Mouse (Mus musculus) liver, embryonic 13.5 days (tissue): ENCODE measurements at regions not wholly inside any gene's neighbourhood (a gene's known extent, or its start where the extent isn't known, plus 50 kb on each side); places are given as distances from the start of the nearest gene placed in this dataset.

Experiments used
- ATAC-seq: fragments of 200-750 bp; cut with Nextera tagmentation; 2 replicates; pipeline ENCODE4 v1.8.0; 2017; ENCODE audit warnings: low read depth, mild to moderate bottlenecking, moderate number of reproducible peaks, moderate library complexity
- DNase-seq: peaks from one replicate; pipeline ENCODE4 v3.0.0; 2022
- H3K27ac ChIP-seq: fragments of 300-500 bp; sonication (generic); 2 replicates; pipeline ENCODE4 v1.5.1; 2015; ENCODE audit warnings: moderate library complexity, mild to moderate bottlenecking, inconsistent platforms
- H3K27me3 ChIP-seq: fragments of 300-500 bp; sonication (generic); 2 replicates; pipeline ENCODE4 v1.6.1; 2015; ENCODE audit warnings: mild to moderate bottlenecking, inconsistent platforms
- H3K36me3 ChIP-seq: fragments of 300-500 bp; sonication (generic); 2 replicates; pipeline ENCODE4 v1.6.1; 2015; ENCODE audit warnings: mild to moderate bottlenecking, inconsistent platforms
- H3K4me1 ChIP-seq: fragments of 300-500 bp; sonication (generic); replicated peaks from 2 replicates; pipeline ENCODE4 v1.6.1; 2015; ENCODE audit warnings: inconsistent platforms
- H3K4me2 ChIP-seq: fragments of 300-500 bp; sonication (generic); 2 replicates; pipeline ENCODE4 v1.6.1; 2015; ENCODE audit warnings: inconsistent platforms, mild to moderate bottlenecking, moderate library complexity
- H3K4me3 ChIP-seq: fragments of 300-500 bp; sonication (generic); replicated peaks from 2 replicates; pipeline ENCODE4 v1.5.1; 2015; ENCODE audit warnings: mild to moderate bottlenecking, inconsistent platforms
- H3K9ac ChIP-seq: fragments of 300-500 bp; sonication (generic); 2 replicates; pipeline ENCODE4 v1.6.1; 2015; ENCODE audit warnings: mild to moderate bottlenecking, inconsistent platforms
- H3K9me3 ChIP-seq: fragments of 300-500 bp; sonication (generic); replicated peaks from 2 replicates; pipeline ENCODE4 v1.6.1; 2016; ENCODE audit warnings: inconsistent platforms
- whole genome bisulfite sequencing: fragments of 180-500 bp; shearing (Covaris S2); methylation state at CpG from one replicate; pipeline ENCODE4 v1.1.7; 2015; ENCODE audit not compliant: insufficient replicate concordance; 5-methylcytosine and 5-hydroxymethylcytosine counted together

GRCm38 (mm10) chr5:91746077-91746476 is 216.8 kb downstream of the Rchy1 start:
- ATAC-seq (no peak), DNase-seq (no peak)
- H3K9ac ChIP-seq: no peak overlapping the region
- no peak overlapping the region for H3K4me2 ChIP-seq
- WGBS: 66% methylated on average over 5 of the region's 5 CpGs
- no peak overlapping the region for H3K27ac ChIP-seq
- no peak overlapping the region for H3K4me3 ChIP-seq
- H3K36me3 ChIP-seq: no peaks in the 10 kb centered on the region
- H3K9me3 ChIP-seq: no peaks in the 10 kb centered on the region
- H3K4me1 ChIP-seq: peaks cover under 1% of the 10 kb centered on the region; the same call in 1 of the 2 replicates
- H3K27me3 ChIP-seq: no peaks in the 10 kb centered on the region

- no peak overlapping the region for H3K4me2 ChIP-seq
- DNase-seq (no peak), ATAC-seq (no peak)
- no peaks in the 10 kb centered on the region for H3K27me3 ChIP-seq
- no peaks in the 10 kb centered on the region for H3K36me3 ChIP-seq
- H3K9me3 ChIP-seq: no peaks in the 10 kb centered on the region
- H3K27ac ChIP-seq: no peak overlapping the region
- H3K4me3 ChIP-seq: no peak overlapping the region
- H3K4me1 ChIP-seq: peaks cover 2% of the 10 kb centered on the region; the same call in 1 of the 2 replicates
- H3K9ac ChIP-seq: no peak overlapping the region
These were observed 218.5 kb downstream of the Rchy1 start for GRCm38 (mm10) chr5:91744389-91744788.

- no peaks in the 10 kb centered on the region for H3K27me3 ChIP-seq
- H3K9ac ChIP-seq: no peak overlapping the region
- no peak overlapping the region for H3K27ac ChIP-seq
- H3K4me3 ChIP-seq: no peak overlapping the region
- WGBS: 57% methylated on average over 4 of the region's 4 CpGs
- peaks cover 2% of the 10 kb centered on the region; the same call in 1 of the 2 replicates for H3K4me1 ChIP-seq
- DNase-seq (no peak), ATAC-seq (no peak)
- H3K4me2 ChIP-seq: no peak overlapping the region
- no peaks in the 10 kb centered on the region for H3K9me3 ChIP-seq
- no peaks in the 10 kb centered on the region for H3K36me3 ChIP-seq
These were observed 222.7 kb downstream of the Rchy1 start for GRCm38 (mm10) chr5:91740159-91740537.

- WGBS: 65% methylated on average over 16 of the region's 16 CpGs
- DNase-seq: no peak
- Histone ChIP-seq H3K27ac (peak overlapping the region; percentile 18; the same call in 1 of the 2 replicates), H3K4me2 (no peak overlapping the region), H3K36me3 (no peaks in the 10 kb centered on the region), H3K4me3 (no peak overlapping the region), H3K27me3 (no peaks in the 10 kb centered on the region), H3K4me1 (peaks cover 2% of the 10 kb centered on the region; the same call in 1 of the 2 replicates), H3K9me3 (no peaks in the 10 kb centered on the region), H3K9ac (no peak overlapping the region)
- peak; percentile 39; the same call in 1 of the 2 replicates for ATAC-seq
These were observed 222.2 kb downstream of the Parm1 start for GRCm38 (mm10) chr5:91739433-91740158.

GRCm38 (mm10) chr5:91732002-91732401 is 214.6 kb downstream of the Parm1 start:
- H3K27me3 ChIP-seq: no peaks in the 10 kb centered on the region
- no peaks in the 10 kb centered on the region for H3K36me3 ChIP-seq
- H3K9me3 ChIP-seq: no peaks in the 10 kb centered on the region
- ATAC-seq (no peak), DNase-seq (no peak)
- H3K4me1 ChIP-seq: no peaks in the 10 kb centered on the region
- 66% methylated on average over 5 of the region's 5 CpGs for WGBS
- no peak overlapping the region for H3K27ac ChIP-seq
- H3K9ac ChIP-seq: no peak overlapping the region
- no peak overlapping the region for H3K4me3 ChIP-seq
- H3K4me2 ChIP-seq: no peak overlapping the region

GRCm38 (mm10) chr5:91731155-91731554 is 213.7 kb downstream of the Parm1 start:
- DNase-seq: no peak
- Histone ChIP-seq H3K9me3 (no peaks in the 10 kb centered on the region), H3K36me3 (no peaks in the 10 kb centered on the region), H3K27ac (no peak overlapping the region), H3K4me3 (no peak overlapping the region), H3K4me1 (peaks cover 2% of the 10 kb centered on the region), H3K9ac (no peak overlapping the region), H3K27me3 (no peaks in the 10 kb centered on the region), H3K4me2 (no peak overlapping the region)
- 46% methylated on average over 5 of the region's 5 CpGs for WGBS
- ATAC-seq: no peak

GRCm38 (mm10) chr5:91729868-91730267 is 212.5 kb downstream of the Parm1 start:
- H3K27ac ChIP-seq: no peak overlapping the region
- H3K27me3 ChIP-seq: no peaks in the 10 kb centered on the region
- no peak overlapping the region for H3K4me2 ChIP-seq
- H3K4me3 ChIP-seq: no peak overlapping the region
- no peaks in the 10 kb centered on the region for H3K36me3 ChIP-seq
- WGBS: 34% methylated on average over 3 of the region's 3 CpGs
- no peak for ATAC-seq
- DNase-seq: no peak
- peaks cover 12% of the 10 kb centered on the region for H3K4me1 ChIP-seq
- H3K9ac ChIP-seq: no peak overlapping the region
- no peaks in the 10 kb centered on the region for H3K9me3 ChIP-seq

- no peak overlapping the region for H3K27ac ChIP-seq
- no peak for DNase-seq
- WGBS: 69% methylated on average over 4 of the region's 4 CpGs
- H3K4me2 ChIP-seq: no peak overlapping the region
- no peaks in the 10 kb centered on the region for H3K27me3 ChIP-seq
- no peak overlapping the region for H3K4me3 ChIP-seq
- no peak for ATAC-seq
- H3K9ac ChIP-seq: no peak overlapping the region
- no peaks in the 10 kb centered on the region for H3K36me3 ChIP-seq
- H3K4me1 ChIP-seq: peaks cover 15% of the 10 kb centered on the region
- H3K9me3 ChIP-seq: no peaks in the 10 kb centered on the region
These were observed 212.0 kb downstream of the Parm1 start for GRCm38 (mm10) chr5:91729415-91729814.

GRCm38 (mm10) chr5:91727448-91727847 is 210.0 kb downstream of the Parm1 start:
- ATAC-seq (no peak), DNase-seq (no peak)
- Histone ChIP-seq H3K9ac (no peak overlapping the region), H3K4me3 (no peak overlapping the region), H3K4me1 (peaks cover 18% of the 10 kb centered on the region), H3K27ac (no peak overlapping the region), H3K9me3 (no peaks in the 10 kb centered on the region), H3K4me2 (no peak overlapping the region), H3K27me3 (no peaks in the 10 kb centered on the region), H3K36me3 (no peaks in the 10 kb centered on the region)
- WGBS: 47% methylated on average over 2 of the region's 2 CpGs

- 55% methylated on average over 6 of the region's 6 CpGs for WGBS
These were observed 208.7 kb downstream of the Parm1 start for GRCm38 (mm10) chr5:91726118-91726500.

GRCm38 (mm10) chr5:91725380-91726117 is 208.1 kb downstream of the Parm1 start:
- 21% methylated on average over 4 of the region's 4 CpGs for WGBS
- Histone ChIP-seq H3K4me1 (peaks cover 36% of the 10 kb centered on the region), H3K36me3 (no peaks in the 10 kb centered on the region), H3K9ac (no peak overlapping the region), H3K4me2 (no peak overlapping the region), H3K27ac (no peak overlapping the region), H3K9me3 (no peaks in the 10 kb centered on the region), H3K4me3 (no peak overlapping the region), H3K27me3 (no peaks in the 10 kb centered on the region)
- no peak for DNase-seq
- ATAC-seq: no peak

More at GRCm38 (mm10) chr5:91726118-91726500, 208.7 kb downstream of the Parm1 start:
- Histone ChIP-seq H3K4me1 (peaks cover 31% of the 10 kb centered on the region), H3K27ac (no peak overlapping the region), H3K4me3 (no peak overlapping the region), H3K9ac (no peak overlapping the region), H3K4me2 (no peak overlapping the region), H3K36me3 (no peaks in the 10 kb centered on the region), H3K9me3 (no peaks in the 10 kb centered on the region), H3K27me3 (no peaks in the 10 kb centered on the region)
- DNase-seq (no peak), ATAC-seq (no peak)

- H3K4me1 ChIP-seq: peaks cover 36% of the 10 kb centered on the region
- 68% methylated on average over 1 of the region's 1 CpGs for WGBS
- H3K4me2 ChIP-seq: no peak overlapping the region
- DNase-seq: no peak
- H3K36me3 ChIP-seq: no peaks in the 10 kb centered on the region
- no peaks in the 10 kb centered on the region for H3K27me3 ChIP-seq
- H3K4me3 ChIP-seq: no peak overlapping the region
- no peak overlapping the region for H3K27ac ChIP-seq
- H3K9me3 ChIP-seq: no peaks in the 10 kb centered on the region
- no peak for ATAC-seq
- no peak overlapping the region for H3K9ac ChIP-seq
These were observed 207.5 kb downstream of the Parm1 start for GRCm38 (mm10) chr5:91724881-91725280.
